Mouse (Mus musculus) small intestine, adult 2 months (tissue): ENCODE data around the gene Opa1.

Experiments
- CTCF ChIP-seq: fragments of 200-500 bp; IDR thresholded peaks from 2 replicates; pipeline ENCODE4 v1.5.1; 2012; ENCODE audit warnings: low read depth, mild to moderate bottlenecking, control low read depth, inconsistent platforms, low read length, moderate library complexity, mixed read lengths; ENCODE audit not compliant: insufficient replicate concordance, insufficient read length; ENCODE audit errors: extremely low read depth
- POLR2A ChIP-seq: fragments of 200-500 bp; IDR thresholded peaks from 2 replicates; pipeline ENCODE4 v1.6.1; 2012; ENCODE audit warnings: low read depth, mild to moderate bottlenecking, control low read depth, inconsistent platforms, low read length, moderate library complexity

GRCm38 (mm10) chr16:29657650-29658548 is 78.8 kb downstream of the Opa1 start:
- no peak for TF ChIP-seq POLR2A
- 0 out of 2 replicates have a peak, but pooled peaks have one; percentile 9 for TF ChIP-seq CTCF
